Mouse (Mus musculus) layer of hippocampus, postnatal 25 days (tissue): Measurements from ENCODE around the gene Ccl3. TPM values are rescaled to one million over a fixed set of nuclear protein-coding genes. Genes with fewer than 3 reads are reported as not detected.

Experiments
- DNase-seq, 2 experiments: peaks; one replicate each; pipeline ENCODE4 v3.0.0; 2022; ENCODE audit warnings: mixed read lengths in 2 of 2, low spot score in 1 of 2; ENCODE audit errors: extremely low spot score in 1 of 2
- total RNA-seq, 2 experiments: library from RNA; stranded (reverse); gene quantifications; 2 replicates each; pipeline ENCODE4 v1.2.3; 2021

The Ccl3 gene
- not detected for total RNA-seq

- DNase-seq, result no peak
Measured at GRCm38 (mm10) chr11:83649305-83649841, at the start of gene Ccl3. TSS of gene Ccl3 (minus strand) at chr11:83649355.

GRCm38 (mm10) chr11:83692008-83692407 lies 42.9 kb upstream of the Ccl3 start:
- DNase-seq, result no peak

- no peak for DNase-seq
Measured at GRCm38 (mm10) chr11:83689918-83690317, 40.8 kb upstream of the Ccl3 start.

- DNase-seq, result no peak
Measured at GRCm38 (mm10) chr11:83675665-83676064, 26.5 kb upstream of the Ccl3 start.

GRCm38 (mm10) chr11:83671743-83672142 lies 22.6 kb upstream of the Ccl3 start:
- no peak for DNase-seq

GRCm38 (mm10) chr11:83663532-83663931 lies 14.4 kb upstream of the Ccl3 start:
- no peak for DNase-seq

- DNase-seq, result no peak
Measured at GRCm38 (mm10) chr11:83662204-83662603, 13.0 kb upstream of the Ccl3 start, which contains the start of gene Ccl4. TSS of gene Ccl4 (plus strand) at chr11:83662584.

GRCm38 (mm10) chr11:83658797-83659196 lies 9.6 kb upstream of the Ccl3 start:
- no peak for DNase-seq

- no peak for DNase-seq
Measured at GRCm38 (mm10) chr11:83657508-83657907, 8.4 kb upstream of the Ccl3 start.

GRCm38 (mm10) chr11:83654606-83655005 lies 5.5 kb upstream of the Ccl3 start:
- no peak for DNase-seq

- DNase-seq, result no peak
Measured at GRCm38 (mm10) chr11:83646356-83647149, 2.6 kb downstream of the Ccl3 start.

- no peak for DNase-seq
Measured at GRCm38 (mm10) chr11:83645521-83645920, 3.6 kb downstream of the Ccl3 start, which contains the start of gene Rpl9-ps1. TSS of gene Rpl9-ps1 (minus strand) at chr11:83645621.

- DNase-seq, result no peak
Measured at GRCm38 (mm10) chr11:83641216-83641615, 7.9 kb downstream of the Ccl3 start.

- no peak for DNase-seq
Measured at GRCm38 (mm10) chr11:83640141-83640540, 9.0 kb downstream of the Ccl3 start.

GRCm38 (mm10) chr11:83639533-83639932 lies 9.6 kb downstream of the Ccl3 start:
- no peak for DNase-seq

GRCm38 (mm10) chr11:83638934-83639333 lies 10.2 kb downstream of the Ccl3 start:
- DNase-seq, result no peak

GRCm38 (mm10) chr11:83636742-83637235 lies 12.4 kb downstream of the Ccl3 start:
- no peak for DNase-seq

GRCm38 (mm10) chr11:83634898-83635297 lies 14.3 kb downstream of the Ccl3 start:
- DNase-seq, result no peak

- DNase-seq, result peak in 1 of 2 experiments; percentile 3
Measured at GRCm38 (mm10) chr11:83634425-83634824, 14.7 kb downstream of the Ccl3 start.

- DNase-seq, result peak in 1 of 2 experiments; percentile 7
Measured at GRCm38 (mm10) chr11:83632744-83633143, 16.4 kb downstream of the Ccl3 start.

- DNase-seq, result no peak
Measured at GRCm38 (mm10) chr11:83631065-83631464, 18.1 kb downstream of the Ccl3 start.

GRCm38 (mm10) chr11:83630630-83631029 lies 18.5 kb downstream of the Ccl3 start:
- DNase-seq, result no peak
